ENCODE assay signal across 8 mouse cellular contexts in the genomic region with DNA sequence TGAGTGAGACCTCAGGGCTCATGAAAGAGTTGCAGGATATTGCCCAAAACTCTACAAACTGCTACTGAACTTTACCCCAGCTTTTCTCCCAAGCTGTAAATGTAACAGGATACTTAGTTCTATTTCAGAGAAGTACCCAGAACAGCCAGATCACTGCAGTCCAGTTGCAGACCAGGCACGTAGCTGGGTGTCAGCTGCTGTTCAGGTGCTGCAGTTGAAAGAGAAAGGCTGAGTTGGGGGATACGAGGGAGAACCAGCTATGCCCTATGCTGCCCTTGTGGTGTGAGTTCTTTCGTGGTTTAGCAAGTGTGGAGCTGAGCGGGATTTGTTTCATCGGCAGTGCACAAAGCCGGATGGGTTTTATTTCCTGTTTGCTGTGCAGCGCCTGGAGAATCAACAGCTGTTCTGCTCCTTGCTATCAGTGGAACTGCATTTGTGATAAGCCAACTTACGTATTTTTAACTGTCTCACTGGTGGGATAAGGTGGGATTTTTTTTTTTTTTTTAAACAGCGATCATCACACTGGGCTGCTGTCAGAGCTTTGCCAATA.
DNase-seq lines count a peak whose midpoint lies in the region; ATAC-seq lines count a peak whose summit lies in the region.

No protein-coding gene starts in this region.

- H3K36me3 ChIP-seq in hindbrain, embryonic 10.5 days = no peaks in the 10 kb centered on the region
- H3K36me3 ChIP-seq in hindbrain, embryonic 12.5 days = no peaks in the 10 kb centered on the region
- H3K36me3 ChIP-seq in embryonic facial prominence, embryonic 13.5 days = no peaks in the 10 kb centered on the region
- H3K36me3 ChIP-seq in limb, embryonic 12.5 days = no peaks in the 10 kb centered on the region
- H3K36me3 ChIP-seq in splenic B cell, adult 2 months (ENCODE audit: control insufficient read depth, insufficient read depth, low read length, poor library complexity, severe bottlenecking) = no peaks in the 10 kb centered on the region

- no peaks in the 10 kb centered on the region for H3K27me3 ChIP-seq in hindbrain, embryonic 10.5 days (ENCODE audit: insufficient read depth, poor library complexity, severe bottlenecking)
- no peaks in the 10 kb centered on the region for H3K27me3 ChIP-seq in hindbrain, embryonic 12.5 days
- no peaks in the 10 kb centered on the region for H3K27me3 ChIP-seq in embryonic facial prominence, embryonic 13.5 days
- H3K27me3 ChIP-seq in limb, embryonic 12.5 days = no peaks in the 10 kb centered on the region
- no peaks in the 10 kb centered on the region for H3K27me3 ChIP-seq in splenic B cell, adult 2 months (ENCODE audit: control insufficient read depth, insufficient read depth, low read length, poor library complexity, severe bottlenecking)

- peaks cover 34% of the 10 kb centered on the region for H3K4me1 ChIP-seq in hindbrain, embryonic 10.5 days (replicated peaks)
- H3K4me1 ChIP-seq in hindbrain, embryonic 12.5 days = peaks cover 12% of the 10 kb centered on the region; the same call in 1 of the 2 replicates
- H3K4me1 ChIP-seq in embryonic facial prominence, embryonic 13.5 days = peaks cover 43% of the 10 kb centered on the region
- H3K4me1 ChIP-seq in limb, embryonic 12.5 days (replicated peaks) = peaks cover 26% of the 10 kb centered on the region

- no peak overlapping the region for H3K4me3 ChIP-seq in hindbrain, embryonic 10.5 days
- H3K4me3 ChIP-seq in hindbrain, embryonic 12.5 days = no peak overlapping the region
- H3K4me3 ChIP-seq in embryonic facial prominence, embryonic 13.5 days = no peak overlapping the region
- H3K4me3 ChIP-seq in limb, embryonic 12.5 days (replicated peaks) = no peak overlapping the region

- 76% methylated on average over 9 of the region's 9 CpGs for WGBS in hindbrain, embryonic 10.5 days
- WGBS in hindbrain, embryonic 12.5 days = 74% methylated on average over 9 of the region's 9 CpGs
- WGBS in embryonic facial prominence, embryonic 13.5 days = 37% methylated on average over 9 of the region's 9 CpGs
- WGBS in limb, embryonic 12.5 days = 44% methylated on average over 9 of the region's 9 CpGs

- no peak for ATAC-seq in hindbrain, embryonic 12.5 days (ENCODE audit: low FRiP score)
- ATAC-seq in embryonic facial prominence, embryonic 13.5 days (ENCODE audit: insufficient number of reproducible peaks, insufficient read depth, low FRiP score, low TSS enrichment, low read depth) = no peak
- no peak for ATAC-seq in limb, embryonic 12.5 days (ENCODE audit: insufficient number of reproducible peaks, insufficient read depth, low FRiP score, low TSS enrichment, low read depth)

- H3K9ac ChIP-seq in hindbrain, embryonic 12.5 days = no peak overlapping the region
- H3K9ac ChIP-seq in embryonic facial prominence, embryonic 13.5 days = no peak overlapping the region
- H3K9ac ChIP-seq in limb, embryonic 12.5 days (replicated peaks) = no peak overlapping the region

- H3K9me3 ChIP-seq in hindbrain, embryonic 10.5 days = no peaks in the 10 kb centered on the region
- H3K9me3 ChIP-seq in hindbrain, embryonic 12.5 days (replicated peaks) = no peaks in the 10 kb centered on the region
- H3K9me3 ChIP-seq in embryonic facial prominence, embryonic 13.5 days = no peaks in the 10 kb centered on the region
- H3K9me3 ChIP-seq in limb, embryonic 12.5 days = no peaks in the 10 kb centered on the region

- peak overlapping the region; percentile 54; the same call in 1 of the 2 replicates for H3K27ac ChIP-seq in hindbrain, embryonic 10.5 days
- H3K27ac ChIP-seq in hindbrain, embryonic 12.5 days = no peak overlapping the region
- H3K27ac ChIP-seq in embryonic facial prominence, embryonic 13.5 days = 0 out of 2 replicates have a peak overlapping the region, but pooled peaks have one; percentile 7
- peak overlapping the region; percentile 24; the same call in 1 of the 2 replicates for H3K27ac ChIP-seq in limb, embryonic 12.5 days

- H3K4me2 ChIP-seq in hindbrain, embryonic 12.5 days (replicated peaks) = no peak overlapping the region
- H3K4me2 ChIP-seq in embryonic facial prominence, embryonic 13.5 days = peak overlapping the region; percentile 5; the same call in 1 of the 2 replicates
- H3K4me2 ChIP-seq in limb, embryonic 12.5 days = no peak overlapping the region

- no peak for DNase-seq in hindbrain, embryonic 10.5 days (ENCODE audit: low spot score)
- DNase-seq in splenic B cell, adult 2 months (ENCODE audit: low read depth, low spot score) = peak; percentile 28
- no peak for DNase-seq in layer of hippocampus, postnatal 10 days (ENCODE audit: low spot score in 2 of 2)
- DNase-seq in left cerebral cortex, adult 8-10 months (ENCODE audit: low spot score in 2 of 2) = no peak
- DNase-seq in ovary, postnatal 36 days (ENCODE audit: low spot score) = no peak
